9 mouse cellular contexts compared by ENCODE assay signal in genomic region chr8:119195695-119196094, GRCm38 (mm10).
DNase-seq lines count a peak whose midpoint lies in the region; ATAC-seq lines count a peak whose summit lies in the region.
"Had no signal": no experiment of that assay in that cellular context is flagged by ENCODE, and none has a peak within 500 bp of the region (broad histone marks: within the 10 kb centered on the region; RNA-seq: fewer than 3 reads in every experiment).

No protein-coding gene starts in this region.

- no peak overlapping the region for H3K4me2 ChIP-seq in liver, embryonic 12.5 days
- H3K4me2 ChIP-seq in neural tube, embryonic 11.5 days (ENCODE audit: low read depth): no peak overlapping the region
- H3K4me2 ChIP-seq: liver, embryonic 13.5 days had no signal

- ATAC-seq in liver, embryonic 12.5 days: no peak
- no peak for ATAC-seq in neural tube, embryonic 11.5 days (ENCODE audit: insufficient read depth, low FRiP score, low TSS enrichment)

- no peak overlapping the region for H3K27ac ChIP-seq in liver, embryonic 12.5 days
- H3K27ac ChIP-seq in neural tube, embryonic 11.5 days (ENCODE audit: low read depth, low read length): no peak overlapping the region
- H3K27ac ChIP-seq: liver, embryonic 13.5 days had no signal

- H3K4me3 ChIP-seq in liver, embryonic 12.5 days: no peak overlapping the region
- no peak overlapping the region for H3K4me3 ChIP-seq in neural tube, embryonic 11.5 days (ENCODE audit: low read depth, low read length)
- H3K4me3 ChIP-seq: liver, embryonic 13.5 days had no signal

- H3K36me3 ChIP-seq in liver, embryonic 12.5 days: no peaks in the 10 kb centered on the region
- no peaks in the 10 kb centered on the region for H3K36me3 ChIP-seq in neural tube, embryonic 11.5 days (ENCODE audit: control insufficient read depth, insufficient read depth, low read length)
- H3K36me3 ChIP-seq: liver, embryonic 13.5 days had no signal

- DNase-seq in adrenal gland, postnatal 10 days: peak; percentile 24
- DNase-seq in adrenal gland, adult 8-10 months: no peak
- DNase-seq in liver: peak; percentile 7
- peak; percentile 2 for DNase-seq in c-Kit-positive CD71-negative TER-119-negative erythroid progenitor cells, embryonic 14.5 days (ENCODE audit: low read depth)
- peak; percentile 31 for DNase-seq in gastrocnemius, postnatal 14 days
- DNase-seq in neural tube, embryonic 11.5 days (ENCODE audit: low spot score): peak; percentile 36
- DNase-seq in urinary bladder, postnatal 10 days (ENCODE audit: low spot score): no peak
- DNase-seq: liver, embryonic 13.5 days had no signal

- H3K9me3 ChIP-seq in liver, embryonic 12.5 days (replicated peaks): peaks cover 14% of the 10 kb centered on the region; the same call in 1 of the 2 replicates
- H3K9me3 ChIP-seq in neural tube, embryonic 11.5 days (ENCODE audit: control insufficient read depth, low read length): no peaks in the 10 kb centered on the region

- intact Hi-C loops in gastrocnemius, postnatal 14 days (cut with DNase I; ENCODE audit: low total_unique reads): no loop called here

- H3K4me1 ChIP-seq in liver, embryonic 12.5 days: no peaks in the 10 kb centered on the region
- H3K4me1 ChIP-seq in neural tube, embryonic 11.5 days (ENCODE audit: control insufficient read depth, insufficient read depth, low read length): no peaks in the 10 kb centered on the region
- H3K4me1 ChIP-seq: liver, embryonic 13.5 days had no signal

- no peak overlapping the region for H3K9ac ChIP-seq in liver, embryonic 12.5 days
- H3K9ac ChIP-seq in neural tube, embryonic 11.5 days (ENCODE audit: low read length): no peak overlapping the region
- H3K9ac ChIP-seq: liver, embryonic 13.5 days had no signal

- WGBS in liver, embryonic 12.5 days (ENCODE audit: insufficient replicate concordance): 55% methylated on average over 8 of the region's 8 CpGs
- WGBS in neural tube, embryonic 11.5 days: 64% methylated on average over 8 of the region's 8 CpGs

- no peaks in the 10 kb centered on the region for H3K27me3 ChIP-seq in liver, embryonic 12.5 days (replicated peaks)
- H3K27me3 ChIP-seq in neural tube, embryonic 11.5 days (ENCODE audit: control insufficient read depth, insufficient read depth, low read length): no peaks in the 10 kb centered on the region
- H3K27me3 ChIP-seq: liver, embryonic 13.5 days had no signal

Comparison
In these comparisons a context has a peak if more than half of its experiments do, and no peak if none do; other contexts are left out.
1. DNase-seq: peak in adrenal gland, postnatal 10 days (single experiment), liver (single experiment), c-Kit-positive CD71-negative TER-119-negative erythroid progenitor cells, embryonic 14.5 days (single experiment), gastrocnemius, postnatal 14 days (single experiment) and neural tube, embryonic 11.5 days (single experiment); none in adrenal gland, adult 8-10 months (single experiment) and urinary bladder, postnatal 10 days (single experiment).